Mouse (Mus musculus): Measurements from ENCODE around the gene Gm17651. TPM values are rescaled to one million over a fixed set of nuclear protein-coding genes. Genes with fewer than 3 reads are reported as not detected.

The Gm17651 gene
- not detected in 2 replicates for polyA plus RNA-seq (2016; fragmentation: Nextera tagmentation; extraction: Ambion mirVana)

- Histone ChIP-seq H3K4me3 (no peak within 1 kb of the TSS), H3K4me1 (no peaks in the 10 kb centered on the region), H3K9ac (no peak within 1 kb of the TSS), H3K4me2 (replicated peaks) (no peak within 1 kb of the TSS), H3K27me3 (replicated peaks) (no peaks in the 10 kb centered on the region), H3K36me3 (peaks cover 16% of the 10 kb centered on the region), H3K27ac (no peak within 1 kb of the TSS), H3K9me3 (no peaks in the 10 kb centered on the region)
- WGBS = 94% methylated on average over 7 of the region's 7 CpGs
- ATAC-seq (ENCODE audit: low FRiP score, low read depth) = no peak
Measured at GRCm38 (mm10) chr3:97674644-97675110, at the start of gene Gm17651. Gene Gm17651, minus strand, starts transcription at chr3:97674694.

- H3K36me3 ChIP-seq = peaks cover 4% of the 10 kb centered on the region; the same call in 1 of the 2 replicates
Measured at GRCm38 (mm10) chr3:97719116-97719515, 44.6 kb upstream of the Gm17651 start.

GRCm38 (mm10) chr3:97715922-97716321 lies 41.4 kb upstream of the Gm17651 start:
- Histone ChIP-seq H3K4me3 (no peak overlapping the region), H3K27me3 (replicated peaks) (no peaks in the 10 kb centered on the region), H3K9ac (no peak overlapping the region), H3K36me3 (peaks cover 4% of the 10 kb centered on the region; the same call in 1 of the 2 replicates), H3K4me2 (replicated peaks) (no peak overlapping the region), H3K4me1 (no peaks in the 10 kb centered on the region), H3K27ac (no peak overlapping the region), H3K9me3 (no peaks in the 10 kb centered on the region)
- 80% methylated on average over 1 of the region's 1 CpGs for WGBS
- ATAC-seq (ENCODE audit: low FRiP score, low read depth) = no peak

More at GRCm38 (mm10) chr3:97719116-97719515, 44.6 kb upstream of the Gm17651 start:
- Histone ChIP-seq H3K9ac (no peak overlapping the region), H3K27ac (no peak overlapping the region), H3K9me3 (no peaks in the 10 kb centered on the region), H3K4me3 (no peak overlapping the region), H3K4me1 (no peaks in the 10 kb centered on the region), H3K27me3 (replicated peaks) (no peaks in the 10 kb centered on the region), H3K4me2 (replicated peaks) (no peak overlapping the region)
- no peak for ATAC-seq (ENCODE audit: low FRiP score, low read depth)
- 90% methylated on average over 9 of the region's 9 CpGs for WGBS

GRCm38 (mm10) chr3:97710881-97711280 lies 36.4 kb upstream of the Gm17651 start:
- WGBS = 58% methylated on average over 5 of the region's 5 CpGs
- no peaks in the 10 kb centered on the region for H3K27me3 ChIP-seq (replicated peaks)
- no peak overlapping the region for H3K4me3 ChIP-seq
- ATAC-seq (ENCODE audit: low FRiP score, low read depth) = no peak
- H3K27ac ChIP-seq = no peak overlapping the region
- no peaks in the 10 kb centered on the region for H3K4me1 ChIP-seq
- no peaks in the 10 kb centered on the region for H3K9me3 ChIP-seq
- H3K9ac ChIP-seq = no peak overlapping the region
- H3K4me2 ChIP-seq (replicated peaks) = no peak overlapping the region
- no peaks in the 10 kb centered on the region for H3K36me3 ChIP-seq

GRCm38 (mm10) chr3:97710134-97710533 lies 35.6 kb upstream of the Gm17651 start:
- no peak for ATAC-seq (ENCODE audit: low FRiP score, low read depth)
- WGBS = 89% methylated on average over 11 of the region's 11 CpGs
- Histone ChIP-seq H3K4me1 (no peaks in the 10 kb centered on the region), H3K4me2 (replicated peaks) (no peak overlapping the region), H3K27me3 (replicated peaks) (no peaks in the 10 kb centered on the region), H3K9ac (no peak overlapping the region), H3K27ac (no peak overlapping the region), H3K36me3 (no peaks in the 10 kb centered on the region), H3K9me3 (no peaks in the 10 kb centered on the region), H3K4me3 (no peak overlapping the region)

- Histone ChIP-seq H3K4me1 (no peaks in the 10 kb centered on the region), H3K4me3 (no peak overlapping the region), H3K36me3 (no peaks in the 10 kb centered on the region), H3K4me2 (replicated peaks) (no peak overlapping the region), H3K27me3 (replicated peaks) (no peaks in the 10 kb centered on the region), H3K9ac (no peak overlapping the region), H3K27ac (no peak overlapping the region), H3K9me3 (no peaks in the 10 kb centered on the region)
- 92% methylated on average over 4 of the region's 4 CpGs for WGBS
- no peak for ATAC-seq (ENCODE audit: low FRiP score, low read depth)
Measured at GRCm38 (mm10) chr3:97706561-97706960, 32.1 kb upstream of the Gm17651 start.

- no peak overlapping the region for H3K9ac ChIP-seq
- H3K27ac ChIP-seq = no peak overlapping the region
- H3K9me3 ChIP-seq = no peaks in the 10 kb centered on the region
- WGBS = 80% methylated on average over 3 of the region's 3 CpGs
- no peaks in the 10 kb centered on the region for H3K36me3 ChIP-seq
- H3K4me2 ChIP-seq (replicated peaks) = no peak overlapping the region
- no peak overlapping the region for H3K4me3 ChIP-seq
- no peak for ATAC-seq (ENCODE audit: low FRiP score, low read depth)
- H3K27me3 ChIP-seq (replicated peaks) = no peaks in the 10 kb centered on the region
- no peaks in the 10 kb centered on the region for H3K4me1 ChIP-seq
Measured at GRCm38 (mm10) chr3:97705508-97705907, 31.0 kb upstream of the Gm17651 start.

- Histone ChIP-seq H3K4me2 (replicated peaks) (no peak overlapping the region), H3K9ac (no peak overlapping the region), H3K4me1 (no peaks in the 10 kb centered on the region), H3K9me3 (no peaks in the 10 kb centered on the region), H3K27me3 (replicated peaks) (no peaks in the 10 kb centered on the region), H3K36me3 (no peaks in the 10 kb centered on the region), H3K4me3 (no peak overlapping the region), H3K27ac (no peak overlapping the region)
- no peak for ATAC-seq (ENCODE audit: low FRiP score, low read depth)
- 95% methylated on average over 11 of the region's 11 CpGs for WGBS
Measured at GRCm38 (mm10) chr3:97702448-97703080, 28.1 kb upstream of the Gm17651 start.

GRCm38 (mm10) chr3:97701198-97701597 lies 26.7 kb upstream of the Gm17651 start:
- H3K4me1 ChIP-seq = no peaks in the 10 kb centered on the region
- H3K27ac ChIP-seq = no peak overlapping the region
- no peaks in the 10 kb centered on the region for H3K9me3 ChIP-seq
- no peaks in the 10 kb centered on the region; the same call in 1 of the 2 replicates for H3K36me3 ChIP-seq
- ATAC-seq (ENCODE audit: low FRiP score, low read depth) = no peak
- H3K9ac ChIP-seq = no peak overlapping the region
- H3K27me3 ChIP-seq (replicated peaks) = no peaks in the 10 kb centered on the region
- no peak overlapping the region for H3K4me2 ChIP-seq (replicated peaks)
- H3K4me3 ChIP-seq = no peak overlapping the region
- 64% methylated on average over 3 of the region's 3 CpGs for WGBS

GRCm38 (mm10) chr3:97699061-97699460 lies 24.6 kb upstream of the Gm17651 start:
- H3K36me3 ChIP-seq = no peaks in the 10 kb centered on the region; the same call in 1 of the 2 replicates
- 74% methylated on average over 3 of the region's 3 CpGs for WGBS

GRCm38 (mm10) chr3:97697291-97697690 lies 22.8 kb upstream of the Gm17651 start:
- Histone ChIP-seq H3K4me3 (no peak overlapping the region), H3K36me3 (peaks cover 3% of the 10 kb centered on the region), H3K9me3 (no peaks in the 10 kb centered on the region), H3K27me3 (replicated peaks) (no peaks in the 10 kb centered on the region), H3K4me2 (replicated peaks) (no peak overlapping the region), H3K4me1 (no peaks in the 10 kb centered on the region), H3K9ac (no peak overlapping the region), H3K27ac (no peak overlapping the region)
- no peak for ATAC-seq (ENCODE audit: low FRiP score, low read depth)
- 86% methylated on average over 9 of the region's 9 CpGs for WGBS

More at GRCm38 (mm10) chr3:97699061-97699460, 24.6 kb upstream of the Gm17651 start:
- no peaks in the 10 kb centered on the region for H3K27me3 ChIP-seq (replicated peaks)
- no peaks in the 10 kb centered on the region for H3K4me1 ChIP-seq
- no peak overlapping the region for H3K9ac ChIP-seq
- no peak overlapping the region for H3K27ac ChIP-seq
- ATAC-seq (ENCODE audit: low FRiP score, low read depth) = no peak
- H3K4me2 ChIP-seq (replicated peaks) = no peak overlapping the region
- H3K4me3 ChIP-seq = no peak overlapping the region
- no peaks in the 10 kb centered on the region for H3K9me3 ChIP-seq

GRCm38 (mm10) chr3:97696866-97697265 lies 22.4 kb upstream of the Gm17651 start:
- no peaks in the 10 kb centered on the region for H3K4me1 ChIP-seq
- no peak overlapping the region for H3K4me3 ChIP-seq
- no peak overlapping the region for H3K9ac ChIP-seq
- H3K27me3 ChIP-seq (replicated peaks) = no peaks in the 10 kb centered on the region
- H3K27ac ChIP-seq = no peak overlapping the region
- 88% methylated on average over 9 of the region's 9 CpGs for WGBS
- no peak for ATAC-seq (ENCODE audit: low FRiP score, low read depth)
- H3K4me2 ChIP-seq (replicated peaks) = no peak overlapping the region
- no peaks in the 10 kb centered on the region for H3K9me3 ChIP-seq
- H3K36me3 ChIP-seq = peaks cover 3% of the 10 kb centered on the region

GRCm38 (mm10) chr3:97693806-97694205 lies 19.3 kb upstream of the Gm17651 start:
- H3K36me3 ChIP-seq = peaks cover 3% of the 10 kb centered on the region
- ATAC-seq (ENCODE audit: low FRiP score, low read depth) = no peak
- no peak overlapping the region for H3K9ac ChIP-seq
- no peak overlapping the region for H3K4me2 ChIP-seq (replicated peaks)
- no peaks in the 10 kb centered on the region for H3K4me1 ChIP-seq
- 87% methylated on average over 6 of the region's 6 CpGs for WGBS
- no peaks in the 10 kb centered on the region for H3K9me3 ChIP-seq
- no peak overlapping the region for H3K4me3 ChIP-seq
- H3K27me3 ChIP-seq (replicated peaks) = no peaks in the 10 kb centered on the region
- no peak overlapping the region for H3K27ac ChIP-seq
